Mouse (Mus musculus) heart, embryonic 14.5 days (tissue): Measurements from ENCODE around the gene Gm11060. TPM values are rescaled to one million over a fixed set of nuclear protein-coding genes. Genes with fewer than 3 reads are reported as not detected.

Experiments used
- ATAC-seq: fragments of 200-750 bp; cut with Nextera tagmentation; 2 replicates; pipeline ENCODE4 v1.8.0; 2017; ENCODE audit warnings: low read depth, moderate TSS enrichment; ENCODE audit not compliant: insufficient number of reproducible peaks, insufficient read depth, low FRiP score
- H3K27ac ChIP-seq, 2 experiments: fragments of 200-500 bp in 1 of 2; fragments of 300-500 bp in 1 of 2; sonication (generic) in 1 of 2; replicated peaks in 1 of 2; 2 replicates each; pipeline ENCODE4 v1.5.1; 2012 to 2014; ENCODE audit warnings: low read depth in 2 of 2, low read length in 2 of 2, control low read depth in 1 of 2, mild to moderate bottlenecking in 1 of 2, mixed read lengths in 1 of 2; ENCODE audit not compliant: control insufficient read depth in 1 of 2, insufficient read depth in 1 of 2
- H3K27me3 ChIP-seq: fragments of 300-500 bp; sonication (generic); 2 replicates; pipeline ENCODE4 v1.6.1; 2014; ENCODE audit warnings: mild to moderate bottlenecking, low read length, control low read depth; ENCODE audit not compliant: control insufficient read depth, insufficient read depth
- H3K36me3 ChIP-seq: fragments of 300-500 bp; sonication (generic); 2 replicates; pipeline ENCODE4 v1.6.1; 2014; ENCODE audit warnings: mild to moderate bottlenecking, control low read depth, low read length, mixed read lengths; ENCODE audit not compliant: control insufficient read depth, insufficient read depth
- H3K4me1 ChIP-seq, 2 experiments: fragments of 200-500 bp in 1 of 2; fragments of 300-500 bp in 1 of 2; sonication (generic) in 1 of 2; 2 replicates each; pipeline ENCODE4 v1.6.1; 2012 to 2014; ENCODE audit warnings: low read length in 2 of 2, control low read depth in 1 of 2, mixed read lengths in 1 of 2; ENCODE audit not compliant: control insufficient read depth in 2 of 2, insufficient read depth in 2 of 2
- H3K4me2 ChIP-seq: fragments of 300-500 bp; sonication (generic); 2 replicates; pipeline ENCODE4 v1.6.1; 2014; ENCODE audit warnings: mild to moderate bottlenecking, low read length
- H3K4me3 ChIP-seq, 2 experiments: fragments of 200-500 bp in 1 of 2; fragments of 300-500 bp in 1 of 2; sonication (generic) in 1 of 2; 2 replicates each; pipeline ENCODE4 v1.5.1; 2012 to 2014; ENCODE audit warnings: low read length in 2 of 2, mild to moderate bottlenecking in 2 of 2, control low read depth in 1 of 2, low read depth in 1 of 2, moderate library complexity in 1 of 2; ENCODE audit not compliant: control insufficient read depth in 1 of 2, insufficient read depth in 1 of 2
- H3K9ac ChIP-seq: fragments of 300-500 bp; sonication (generic); 2 replicates; pipeline ENCODE4 v1.6.1; 2014; ENCODE audit warnings: mild to moderate bottlenecking, low read length
- H3K9me3 ChIP-seq: fragments of 300-500 bp; sonication (generic); 2 replicates; pipeline ENCODE4 v1.6.1; 2016; ENCODE audit warnings: low read length, control low read depth; ENCODE audit not compliant: control insufficient read depth
- WGBS: fragments of 180-500 bp; shearing (Covaris S2); extraction: QIAGEN DNeasy Blood & Tissue Kit; methylation state at CpG from one replicate; pipeline ENCODE4 v1.1.7; 2014; 5-methylcytosine and 5-hydroxymethylcytosine counted together
- polyA plus RNA-seq: library from polyadenylated mRNA; unstranded; fragments of >200 nt; fragmentation: Nextera tagmentation; extraction: Ambion mirVana; gene quantifications from 2 replicates; pipeline ENCODE4 v1.2.1, GENCODE M21; 2014

The Gm11060 gene
- polyA plus RNA-seq, 1 experiment from 2014 or later: not detected

DNA sequence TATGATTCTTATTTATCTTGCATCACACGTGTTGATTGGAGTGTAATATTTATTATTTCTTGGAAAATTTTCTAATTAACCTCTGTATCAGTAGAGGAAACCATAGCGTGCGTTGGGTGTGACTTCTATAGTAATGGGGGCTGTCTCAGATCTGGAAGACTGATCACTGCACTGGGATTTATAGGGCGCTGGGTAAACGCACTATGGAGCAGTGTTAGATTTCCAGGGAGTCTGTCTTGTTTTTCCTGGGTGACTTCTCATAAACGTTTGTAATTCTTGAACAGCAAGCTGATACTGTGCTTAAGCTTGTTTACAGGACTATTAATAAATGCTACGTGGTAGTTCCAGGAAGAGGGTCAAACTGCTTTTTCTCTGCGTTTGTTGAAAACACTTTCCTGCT lies 25.9 kb downstream of the Gm11060 start:
- Histone ChIP-seq H3K4me2 (no peak overlapping the region), H3K4me1 (peaks cover under 1% of the 10 kb centered on the region in 2 experiments; a peak in 3 of 4 replicates), H3K9me3 (no peaks in the 10 kb centered on the region), H3K27ac (no peak overlapping the region), H3K27me3 (peaks cover 48% of the 10 kb centered on the region), H3K36me3 (no peaks in the 10 kb centered on the region), H3K4me3 (no peak overlapping the region), H3K9ac (no peak overlapping the region)
- ATAC-seq: no peak
- 69% methylated on average over 8 of the region's 8 CpGs for WGBS

GRCm38 (mm10) chr2:105122216-105122615 lies 30.4 kb downstream of the Gm11060 start:
- H3K27me3 ChIP-seq: peaks cover 82% of the 10 kb centered on the region
- no peak overlapping the region for H3K9ac ChIP-seq
- no peak overlapping the region for H3K4me3 ChIP-seq
- WGBS: 11% methylated on average over 8 of the region's 8 CpGs
- no peak overlapping the region for H3K27ac ChIP-seq
- H3K4me1 ChIP-seq: peaks cover 3 to 10% of the 10 kb centered on the region in 2 experiments; a peak in 3 of 4 replicates
- H3K9me3 ChIP-seq: no peaks in the 10 kb centered on the region
- no peak overlapping the region for H3K4me2 ChIP-seq
- no peak for ATAC-seq
- H3K36me3 ChIP-seq: no peaks in the 10 kb centered on the region

DNA sequence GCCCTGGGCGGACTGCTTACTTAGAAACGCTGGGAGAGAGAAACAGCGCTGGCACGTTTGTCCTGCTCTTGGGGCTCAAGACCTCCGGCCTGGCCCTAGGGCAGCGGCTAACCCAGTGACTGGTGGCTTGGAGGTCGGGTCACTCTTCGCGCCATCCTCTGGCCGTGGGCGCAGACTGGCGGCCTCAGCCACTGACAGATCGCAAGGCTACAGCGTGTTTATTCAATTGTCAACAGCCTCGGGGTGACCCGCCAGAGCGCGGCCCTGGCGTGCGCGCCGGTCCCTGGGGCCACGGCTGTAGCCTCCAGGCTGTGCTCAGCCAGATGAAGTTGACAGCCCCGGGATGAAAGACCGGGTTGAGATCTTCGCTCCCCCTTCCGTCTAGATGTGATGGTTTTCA lies 31.1 kb downstream of the Gm11060 start:
- under 1% methylated on average over 27 of the region's 27 CpGs for WGBS

DNA sequence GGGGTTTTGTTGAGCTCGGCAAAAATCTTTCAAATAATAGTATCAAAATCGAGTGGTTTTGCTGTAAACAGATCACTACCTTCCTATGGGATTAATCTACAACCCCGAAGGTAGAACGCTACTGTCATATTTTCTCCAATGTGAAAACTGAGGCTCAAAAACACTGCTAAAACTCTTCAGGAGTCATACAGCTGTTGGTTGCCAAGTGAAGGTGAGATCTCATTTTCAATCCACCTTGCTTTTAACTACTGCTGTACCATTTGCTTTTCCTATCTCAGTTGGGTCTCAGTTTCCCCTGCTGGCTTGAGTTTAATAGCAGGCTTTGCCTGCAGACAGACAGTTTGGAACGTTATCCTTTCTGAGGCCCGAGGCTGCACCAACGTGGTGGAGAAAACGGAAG lies 31.6 kb downstream of the Gm11060 start:
- Histone ChIP-seq H3K4me1 (peaks cover 3 to 10% of the 10 kb centered on the region in 2 experiments; a peak in 3 of 4 replicates), H3K9me3 (no peaks in the 10 kb centered on the region), H3K27ac (no peak overlapping the region), H3K27me3 (peaks cover 86% of the 10 kb centered on the region), H3K9ac (no peak overlapping the region), H3K4me2 (peak overlapping the region; percentile 63), H3K36me3 (no peaks in the 10 kb centered on the region), H3K4me3 (no peak overlapping the region; a peak in 1 of 4 replicates)
- WGBS: 6% methylated on average over 8 of the region's 8 CpGs
- ATAC-seq: no peak

More for the DNA sequence above, 31.1 kb downstream of the Gm11060 start:
- ATAC-seq: no peak
- H3K27me3 ChIP-seq: peaks cover 89% of the 10 kb centered on the region
- H3K4me1 ChIP-seq: peaks cover 3 to 10% of the 10 kb centered on the region in 2 experiments; a peak in 3 of 4 replicates
- peak overlapping the region; percentile 2; the same call in 1 of the 2 replicates for H3K9ac ChIP-seq
- no peaks in the 10 kb centered on the region for H3K9me3 ChIP-seq
- H3K36me3 ChIP-seq: no peaks in the 10 kb centered on the region
- no peak overlapping the region for H3K27ac ChIP-seq
- H3K4me2 ChIP-seq: peak overlapping the region; percentile 63
- H3K4me3 ChIP-seq: peak overlapping the region; percentile 22 to 28; a peak in 3 of 4 replicates

GRCm38 (mm10) chr2:105123881-105124280 lies 32.1 kb downstream of the Gm11060 start:
- no peaks in the 10 kb centered on the region for H3K9me3 ChIP-seq
- no peak for ATAC-seq
- H3K4me2 ChIP-seq: peak overlapping the region; percentile 56
- H3K4me1 ChIP-seq: peaks cover 3 to 10% of the 10 kb centered on the region in 2 experiments; a peak in 3 of 4 replicates
- H3K9ac ChIP-seq: 0 out of 2 replicates have a peak overlapping the region, but pooled peaks have one; percentile 36
- no peak overlapping the region for H3K27ac ChIP-seq
- WGBS: 6% methylated on average over 9 of the region's 9 CpGs
- peak overlapping the region in 1 of 2 experiments; percentile 50; a peak in 1 of 4 replicates for H3K4me3 ChIP-seq
- H3K27me3 ChIP-seq: peaks cover 89% of the 10 kb centered on the region
- H3K36me3 ChIP-seq: no peaks in the 10 kb centered on the region

DNA sequence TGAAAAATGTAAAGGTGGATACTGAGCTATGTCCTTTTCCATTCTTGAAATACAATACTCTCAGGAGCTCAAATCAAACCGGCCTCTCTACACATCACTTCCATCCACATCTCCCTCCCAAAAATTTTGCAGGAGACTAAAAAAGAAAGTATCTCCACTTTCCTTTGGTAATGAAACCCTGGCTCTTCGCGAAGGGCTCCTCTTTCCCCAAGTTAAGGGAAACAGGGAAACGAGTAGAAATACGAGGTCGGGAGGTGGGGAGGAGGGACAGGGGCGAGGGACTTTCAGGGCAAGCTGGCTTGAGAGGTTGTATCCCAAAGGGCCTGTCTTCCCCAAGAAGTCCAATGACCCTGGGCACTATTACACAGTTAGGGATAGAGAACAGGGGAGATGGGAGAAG lies 32.6 kb downstream of the Gm11060 start:
- Histone ChIP-seq H3K9ac (0 out of 2 replicates have a peak overlapping the region, but pooled peaks have one; percentile 36), H3K36me3 (no peaks in the 10 kb centered on the region), H3K9me3 (no peaks in the 10 kb centered on the region), H3K27ac (no peak overlapping the region; a peak in 1 of 4 replicates), H3K4me1 (peaks cover 3 to 10% of the 10 kb centered on the region in 2 experiments; a peak in 3 of 4 replicates), H3K4me2 (peak overlapping the region; percentile 56), H3K4me3 (peak overlapping the region; percentile 6 to 50; a peak in 3 of 4 replicates), H3K27me3 (peaks cover 89% of the 10 kb centered on the region)
- no peak for ATAC-seq
- 3% methylated on average over 7 of the region's 7 CpGs for WGBS

DNA sequence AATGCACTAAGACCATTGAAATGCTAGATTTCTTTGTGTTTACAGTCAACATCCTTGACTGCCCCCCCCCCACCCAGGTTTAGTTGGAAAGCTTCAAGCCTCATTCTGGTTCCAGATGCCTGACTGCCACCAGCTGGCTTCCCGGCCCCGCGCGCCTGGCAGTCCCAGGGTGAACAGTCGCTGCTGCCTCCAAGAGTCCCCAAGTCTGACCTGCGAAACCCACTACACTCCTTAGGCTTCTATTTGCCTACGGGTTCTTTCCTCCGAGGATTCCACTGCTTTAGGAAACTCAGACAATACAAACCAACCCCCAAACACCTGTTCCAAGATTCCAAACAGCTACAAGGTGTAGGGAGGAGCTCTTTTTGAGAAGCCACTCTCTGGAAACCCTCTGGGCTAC lies 33.4 kb downstream of the Gm11060 start:
- peaks cover 89% of the 10 kb centered on the region for H3K27me3 ChIP-seq
- H3K27ac ChIP-seq: no peak overlapping the region; a peak in 1 of 4 replicates
- H3K4me3 ChIP-seq: peak overlapping the region; percentile 44 to 50; a peak in 3 of 4 replicates
- peaks cover 3 to 10% of the 10 kb centered on the region in 2 experiments; a peak in 3 of 4 replicates for H3K4me1 ChIP-seq
- 2% methylated on average over 8 of the region's 8 CpGs for WGBS
- H3K9ac ChIP-seq: peak overlapping the region; percentile 28; the same call in 1 of the 2 replicates
- peak overlapping the region; percentile 56 for H3K4me2 ChIP-seq
- H3K9me3 ChIP-seq: no peaks in the 10 kb centered on the region
- no peaks in the 10 kb centered on the region for H3K36me3 ChIP-seq
- ATAC-seq: no peak
